Mouse (Mus musculus) naive thymus-derived CD4-positive, alpha-beta T cell, adult 2 months (primary cell): ENCODE results near the gene Olfr675.
"Not testable (repeated sequence)": the region's sequence is repeated elsewhere in the genome, so short reads cannot be mapped to it uniquely, and the experiment has no call there.

Experiments used
- DNase-seq: peaks from one replicate; pipeline ENCODE4 v3.0.0-alpha.2; 2011; ENCODE audit warnings: low read depth

Olfr675 gene

DNA sequence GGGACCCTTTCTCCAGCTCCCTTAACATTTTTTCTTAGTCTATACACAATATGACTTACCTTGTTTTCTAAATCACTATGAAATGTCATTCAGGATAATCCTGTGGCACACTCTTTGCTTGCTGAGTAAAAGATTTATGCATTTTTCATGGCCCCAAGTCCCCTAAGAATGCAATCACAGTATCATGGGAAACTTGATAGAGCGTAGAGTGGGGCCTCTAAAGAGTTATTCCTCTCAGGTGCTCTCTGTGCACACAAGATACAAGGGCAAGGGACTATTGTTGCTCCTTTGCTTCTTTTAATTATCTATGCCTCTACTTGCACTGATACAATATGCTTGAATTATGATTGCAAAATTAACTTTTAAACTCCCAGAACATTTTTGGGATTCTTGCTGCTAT, at the start of gene Olfr675:
TSS of gene Olfr675 (minus strand) at position 101 of the 400 bp plus-strand sequence.
- no peak for DNase-seq

- no peak for DNase-seq
These were observed 35.9 kb upstream of the Olfr675 start, which contains the start of gene Olfr678 for GRCm38 (mm10) chr7:105064175-105064574. Olfr678 (plus strand) TSS chr7:105064475.

GRCm38 (mm10) chr7:105058951-105059350, 30.7 kb upstream of the Olfr675 start:
- DNase-seq = no peak

- DNase-seq = not testable (repeated sequence)
These were observed 5.6 kb upstream of the Olfr675 start for GRCm38 (mm10) chr7:105033836-105034235.

GRCm38 (mm10) chr7:105032398-105032797, 4.1 kb upstream of the Olfr675 start, which contains the start of gene Olfr676:
Olfr676 (plus strand) TSS chr7:105032698.
- DNase-seq = no peak

DNA sequence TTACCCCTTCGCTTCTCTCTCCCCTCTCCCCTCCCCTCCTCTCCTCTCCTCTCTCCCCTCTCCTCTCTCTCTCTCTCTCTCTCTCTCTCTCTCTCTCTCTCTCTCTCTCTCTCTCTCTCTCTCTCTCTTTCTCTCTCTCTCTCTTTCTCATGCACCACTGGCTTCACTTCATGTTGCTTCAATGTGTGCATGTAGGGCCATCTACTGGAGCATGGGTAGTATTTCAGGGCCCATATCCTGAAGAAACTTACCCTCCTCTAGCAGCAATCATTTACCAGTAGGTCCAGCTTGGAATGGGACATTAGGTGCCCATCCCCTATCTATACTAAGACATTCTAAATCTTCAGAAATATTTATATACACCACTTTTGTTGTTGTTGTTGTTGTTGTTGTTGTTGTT, 5.7 kb downstream of the Olfr675 start:
- no peak for DNase-seq

DNA sequence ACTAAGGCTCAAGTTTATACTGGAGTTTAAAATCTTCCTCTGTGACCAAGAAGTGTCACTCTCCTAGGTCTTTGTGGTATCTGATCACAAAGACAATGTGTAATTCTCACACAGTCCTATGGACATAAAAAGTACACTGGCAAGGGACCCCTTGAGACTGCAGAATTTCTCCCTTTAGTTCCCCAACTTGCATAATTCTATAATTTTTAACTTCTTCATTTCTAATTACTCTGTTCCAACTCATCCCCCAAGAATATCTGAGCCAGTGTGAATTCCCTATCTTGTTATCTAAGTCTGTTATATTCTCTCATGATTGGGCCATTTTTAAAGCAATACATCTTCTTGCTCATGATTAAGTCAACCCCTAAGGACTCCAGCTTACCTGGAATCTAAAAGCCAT, 26.3 kb downstream of the Olfr675 start, which contains the start of gene Olfr672:
TSS of gene Olfr672 (minus strand) at position 101 of the 400 bp plus-strand sequence.
- no peak for DNase-seq

- DNase-seq = no peak
These were observed 49.2 kb downstream of the Olfr675 start, which contains the start of gene Olfr671 for GRCm38 (mm10) chr7:104979026-104979425. Olfr671 (minus strand) TSS chr7:104979126.

DNA sequence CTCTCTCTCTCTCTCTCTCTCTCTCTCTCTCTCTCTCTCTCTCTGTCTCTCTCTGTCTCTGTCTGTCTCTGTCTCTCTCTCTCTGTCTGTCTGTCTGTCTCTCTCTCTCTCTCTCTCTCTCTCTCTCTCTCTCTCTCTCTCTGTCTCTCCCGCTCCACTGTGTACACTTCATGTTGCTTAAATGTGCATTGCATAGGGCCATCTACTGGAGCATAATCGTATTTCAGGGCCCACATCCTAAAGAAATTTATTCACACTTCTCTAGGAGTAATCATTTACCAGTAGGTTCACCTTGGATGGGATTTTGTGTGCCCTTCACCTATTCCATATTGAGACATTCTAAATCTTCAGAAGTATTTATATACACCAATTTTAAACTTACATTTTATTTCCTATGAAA, 55.8 kb downstream of the Olfr675 start:
- not testable (repeated sequence) for DNase-seq
